Mouse (Mus musculus) cerebellum, adult 8-10 months (tissue): ENCODE measurements around the gene Prkn.
A peak's percentile ranks its signal among the peaks of the same experiment; 100 is the strongest.

Experiments used
- DNase-seq: peaks from one replicate; pipeline ENCODE4 v3.0.0; 2022

Gene Prkn

DNA sequence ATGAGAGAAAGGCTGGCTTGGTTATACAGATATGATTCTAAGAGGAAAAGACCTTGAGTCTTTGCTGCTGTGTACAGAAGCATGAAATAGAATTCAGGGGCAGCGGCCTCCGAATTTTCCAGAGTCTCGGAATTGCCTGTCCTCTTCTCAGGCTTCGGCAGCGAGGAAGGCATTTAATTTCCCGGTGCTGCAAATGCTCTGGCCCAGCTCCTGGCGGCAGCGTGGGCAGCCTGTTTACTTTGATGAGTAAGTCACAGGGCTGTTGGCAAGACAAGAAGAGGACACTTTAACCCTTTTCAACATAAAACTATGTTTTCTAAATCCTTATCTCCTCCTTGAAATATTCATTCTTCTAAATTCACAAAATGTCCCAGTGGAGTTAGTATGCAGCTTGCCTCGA lies 462.9 kb downstream of the Prkn start:
- no peak for DNase-seq

DNA sequence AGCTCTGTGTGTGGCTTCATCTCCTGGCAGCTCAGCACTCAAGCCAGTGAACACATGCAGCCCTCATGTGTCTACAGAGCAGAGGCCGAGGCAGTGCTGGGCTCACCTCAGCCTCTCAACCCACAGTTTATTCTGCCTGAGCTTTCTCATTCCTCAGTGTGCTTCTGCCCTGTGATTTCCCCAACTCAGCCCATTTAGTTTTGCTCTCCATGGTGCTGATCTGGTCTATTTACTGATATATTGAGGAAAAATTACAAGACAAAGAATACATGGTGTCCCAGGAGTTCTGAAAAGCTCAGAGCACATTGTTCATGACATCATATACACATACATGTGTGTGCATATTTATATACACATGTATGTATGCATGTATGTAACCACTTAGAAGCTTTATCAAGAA lies 469.7 kb downstream of the Prkn start:
- no peak for DNase-seq

DNA sequence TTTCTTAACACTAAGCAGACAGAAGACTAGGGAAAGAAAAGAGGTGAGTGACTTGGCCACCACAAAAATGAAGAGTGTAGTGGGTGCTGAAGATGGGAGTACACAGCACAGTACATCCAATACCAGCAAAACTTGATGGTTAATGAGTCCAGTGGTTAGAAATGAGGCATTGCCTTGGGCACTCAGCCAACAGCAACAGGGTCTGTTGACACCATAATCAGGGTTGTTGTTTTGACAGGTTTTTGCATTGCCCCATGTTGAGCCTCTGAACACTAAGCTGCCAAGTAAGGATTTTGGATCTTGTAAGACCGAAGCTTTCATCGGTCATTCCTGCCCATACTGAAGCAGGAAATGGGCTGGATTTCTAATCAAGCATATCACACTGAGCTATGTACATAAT lies 474.0 kb downstream of the Prkn start:
- DNase-seq = no peak

DNA sequence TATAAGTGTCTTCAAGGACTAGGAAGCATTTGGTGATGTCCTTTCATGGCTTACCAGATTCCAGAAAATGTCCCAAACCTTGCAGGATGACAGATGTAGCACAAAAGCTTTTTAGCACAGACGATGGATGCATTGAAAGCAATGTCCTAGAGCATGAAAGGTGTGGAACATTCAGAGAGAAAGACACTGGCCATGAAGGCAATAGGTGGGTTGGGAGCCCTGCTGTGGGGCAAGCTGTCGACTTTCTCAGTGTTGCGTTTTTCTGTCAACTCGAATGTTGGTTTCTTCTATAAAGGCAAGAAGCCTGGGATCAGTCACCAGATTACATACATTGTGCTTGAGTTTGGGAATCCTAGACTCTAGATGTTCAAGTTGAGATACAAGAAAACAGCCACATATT lies 475.5 kb downstream of the Prkn start:
- peak; percentile 62 for DNase-seq

DNA sequence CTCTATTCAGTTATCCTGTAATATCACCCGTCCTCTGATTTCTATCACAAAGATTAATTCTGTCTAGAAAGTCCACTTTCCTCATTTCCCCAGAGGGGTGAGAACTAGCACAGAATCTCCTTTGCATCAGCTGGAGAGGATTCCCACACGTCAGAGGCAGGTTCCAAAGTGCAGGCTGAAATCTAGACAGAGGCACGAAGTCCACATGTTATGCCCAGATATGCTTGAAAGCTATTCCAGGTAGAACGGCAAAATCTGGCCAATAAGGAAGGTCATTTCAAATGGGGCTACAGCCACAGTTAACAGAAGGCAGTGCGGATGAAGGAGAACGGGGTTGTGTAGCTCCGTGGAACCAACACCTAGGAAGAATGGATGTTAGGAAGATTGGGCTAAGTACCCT lies 478.8 kb downstream of the Prkn start:
- no peak for DNase-seq

DNA sequence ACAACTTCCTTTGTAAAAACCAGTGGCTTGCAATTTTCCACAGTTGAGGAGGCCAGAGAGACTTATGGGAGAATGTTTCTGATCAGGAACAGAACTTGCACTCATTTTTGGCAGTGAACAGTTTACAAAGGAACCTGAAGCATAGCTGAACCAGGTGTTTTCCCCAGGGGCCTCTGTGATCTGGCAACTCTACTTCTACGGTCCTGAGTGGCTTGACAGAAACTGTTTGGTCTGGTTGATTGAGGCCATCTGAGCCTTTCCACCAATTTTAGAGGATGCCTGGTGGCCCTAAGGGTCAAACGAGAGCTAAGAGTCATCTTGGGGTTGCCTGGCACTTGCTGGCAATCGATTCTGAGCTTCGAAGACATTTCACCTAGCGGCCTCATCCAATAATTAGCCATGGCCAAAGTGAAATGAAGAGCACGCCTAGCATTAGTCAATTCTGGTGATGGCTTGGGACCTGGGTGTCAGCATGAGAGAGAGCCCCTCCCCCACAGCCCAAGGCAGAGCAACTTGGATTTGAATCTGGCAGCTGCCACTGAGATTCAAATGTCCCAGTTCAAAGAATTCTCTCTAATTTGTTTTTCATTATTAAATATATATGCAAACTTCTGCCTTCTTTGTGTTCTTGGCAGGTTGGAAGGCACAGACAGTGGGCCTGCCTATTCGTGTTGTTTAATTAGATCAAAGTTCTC lies 479.6 kb downstream of the Prkn start:
- no peak for DNase-seq

DNA sequence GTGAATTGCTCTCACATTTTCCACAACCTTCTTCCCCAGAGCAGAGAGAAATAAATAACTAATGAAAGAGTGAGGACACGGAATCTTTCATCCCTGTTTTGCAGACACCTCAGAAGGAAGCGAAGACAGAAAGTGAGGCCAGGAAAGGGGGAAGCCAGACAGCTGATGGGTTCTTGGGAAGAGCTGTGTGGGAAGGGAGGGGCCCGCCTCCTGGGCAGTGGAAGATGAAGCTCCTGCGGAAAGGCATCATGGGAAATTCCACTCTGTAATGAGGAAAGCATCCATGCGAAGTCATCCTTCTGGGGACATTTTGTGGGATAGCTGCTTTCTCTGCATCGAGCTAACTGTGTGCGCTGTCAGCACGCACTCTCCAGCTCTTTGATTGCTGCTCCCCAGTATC lies 491.9 kb downstream of the Prkn start:
- DNase-seq = no peak

DNA sequence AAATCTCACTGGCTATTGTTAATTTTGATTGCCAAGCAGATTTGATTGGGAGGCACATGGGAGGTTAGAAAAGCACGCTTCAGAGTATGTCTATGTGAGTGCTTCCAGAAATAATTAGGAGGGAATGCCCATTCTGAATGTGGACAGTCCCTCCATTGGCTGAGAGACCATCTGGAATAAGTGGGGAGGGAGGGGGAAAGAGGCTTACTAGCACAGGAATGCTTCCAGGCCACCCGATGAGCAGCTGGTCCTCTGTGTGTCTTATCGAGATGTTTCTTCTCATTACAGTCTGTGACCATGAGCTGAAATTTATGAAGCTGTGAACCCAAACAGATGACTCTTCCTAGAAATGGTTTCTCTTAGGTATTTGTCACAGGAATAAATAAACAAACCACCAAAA lies 493.6 kb downstream of the Prkn start:
- peak; percentile 18 for DNase-seq

DNA sequence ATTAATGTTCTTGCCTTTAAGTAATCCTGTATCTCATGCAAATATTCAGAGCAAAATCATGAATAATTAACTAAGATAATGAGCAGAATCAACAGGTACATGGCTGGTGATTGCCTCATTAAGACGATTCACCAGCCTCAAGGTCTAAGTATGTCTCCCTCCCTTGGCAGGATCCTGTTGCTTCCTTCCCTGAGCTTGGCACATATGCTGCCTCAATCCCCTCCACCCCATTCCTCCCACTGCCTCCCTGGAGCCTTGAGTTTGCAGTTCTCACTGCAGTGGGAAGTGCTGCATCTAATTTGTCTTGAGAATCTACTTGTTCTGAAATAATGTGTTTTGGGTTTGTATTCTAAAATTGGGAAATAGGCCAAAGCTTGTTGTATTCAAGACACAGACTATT lies 496.0 kb downstream of the Prkn start:
- no peak for DNase-seq

DNA sequence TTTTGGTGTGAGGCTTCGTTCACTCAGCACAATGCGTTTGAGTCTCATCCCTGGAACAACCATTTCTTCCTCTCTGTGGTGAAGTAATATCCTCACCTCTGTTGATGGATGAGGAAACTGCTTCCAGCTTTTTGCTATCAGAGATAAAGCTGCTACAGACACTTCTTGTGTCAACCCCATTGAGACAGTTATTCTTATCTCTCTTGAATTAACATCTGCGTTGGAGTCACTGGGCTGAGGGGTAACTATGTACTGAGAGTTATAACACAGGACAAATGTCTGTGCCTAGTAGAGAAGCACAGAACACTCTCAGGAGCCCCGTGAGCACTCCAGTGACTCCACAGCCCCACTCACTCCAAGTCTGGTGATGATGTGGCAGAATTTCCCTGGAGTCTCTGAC lies 500.2 kb downstream of the Prkn start:
- DNase-seq = no peak

DNA sequence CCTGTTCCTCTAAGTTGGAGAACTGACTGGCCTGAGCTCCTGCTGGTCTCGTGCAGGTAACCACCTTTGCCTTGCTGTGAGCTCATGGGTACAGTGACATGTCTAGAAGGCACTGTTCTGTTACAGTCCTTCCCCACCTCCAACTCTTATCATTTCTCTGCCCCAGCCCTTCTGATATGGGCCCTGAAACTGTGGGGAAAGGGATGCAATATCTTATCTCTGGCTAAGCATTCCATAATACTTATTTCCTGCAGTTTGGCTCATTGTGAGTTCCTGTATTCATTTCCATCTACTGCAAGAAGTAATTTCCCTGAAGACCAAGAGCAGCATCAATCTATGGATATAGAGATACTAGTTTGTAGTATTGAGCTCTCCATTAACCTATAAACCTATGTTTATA lies 506.1 kb downstream of the Prkn start:
- DNase-seq = no peak

DNA sequence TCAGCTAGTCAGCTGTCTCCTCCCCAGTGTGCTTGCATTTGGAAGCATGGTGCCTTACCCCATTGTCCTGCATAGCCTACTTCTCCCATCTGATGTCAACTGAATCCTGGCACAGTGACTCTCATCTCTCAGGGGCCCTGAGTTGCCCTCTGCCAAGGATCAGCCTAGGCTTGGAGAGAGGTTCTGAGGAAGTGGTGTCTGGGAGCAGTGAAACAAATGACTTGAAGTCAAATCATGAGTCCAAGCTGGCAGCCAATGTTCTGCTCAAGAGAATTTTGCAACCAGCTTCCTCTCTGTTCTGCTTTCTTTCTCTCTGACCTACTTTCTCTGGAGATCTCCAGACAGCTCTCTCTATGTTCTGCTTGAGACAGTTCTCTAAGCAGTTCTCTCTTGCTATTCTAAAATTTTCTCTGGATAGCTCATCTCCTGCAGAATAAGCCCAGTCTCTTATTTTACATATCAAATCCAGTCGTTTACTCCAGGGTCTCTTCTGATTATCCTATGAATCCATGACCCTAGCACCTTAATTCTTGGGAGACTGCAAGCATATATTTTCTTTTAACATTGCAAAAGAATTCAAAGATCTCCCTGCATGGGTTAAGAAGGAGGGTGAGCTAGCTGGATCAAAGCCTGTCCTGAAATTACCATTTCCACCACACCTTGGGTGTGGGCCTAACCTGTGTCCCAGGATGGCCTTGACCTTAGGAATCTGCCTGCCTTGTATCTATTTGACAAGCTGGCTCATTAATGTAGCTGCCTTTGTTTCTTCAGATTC lies 512.8 kb downstream of the Prkn start:
- DNase-seq = peak; percentile 49

DNA sequence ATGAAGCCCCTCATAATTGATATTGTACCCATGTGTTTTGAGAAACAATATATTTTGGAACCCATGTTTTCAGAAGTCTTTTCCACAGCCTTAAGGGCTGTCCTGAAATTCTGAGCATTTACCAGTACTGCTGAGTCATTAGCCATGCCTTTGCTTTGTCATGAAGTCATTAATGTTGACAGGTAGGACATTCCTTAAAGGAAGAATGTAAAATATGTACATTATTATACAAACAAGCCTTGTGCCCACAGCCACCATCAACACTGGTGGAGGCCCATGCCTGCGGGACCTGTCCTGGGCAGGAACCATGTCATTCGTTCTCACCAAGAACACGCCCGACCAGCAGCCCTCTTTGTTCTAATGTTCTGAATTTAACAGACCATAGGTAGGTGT lies 513.4 kb downstream of the Prkn start:
- DNase-seq = no peak

DNA sequence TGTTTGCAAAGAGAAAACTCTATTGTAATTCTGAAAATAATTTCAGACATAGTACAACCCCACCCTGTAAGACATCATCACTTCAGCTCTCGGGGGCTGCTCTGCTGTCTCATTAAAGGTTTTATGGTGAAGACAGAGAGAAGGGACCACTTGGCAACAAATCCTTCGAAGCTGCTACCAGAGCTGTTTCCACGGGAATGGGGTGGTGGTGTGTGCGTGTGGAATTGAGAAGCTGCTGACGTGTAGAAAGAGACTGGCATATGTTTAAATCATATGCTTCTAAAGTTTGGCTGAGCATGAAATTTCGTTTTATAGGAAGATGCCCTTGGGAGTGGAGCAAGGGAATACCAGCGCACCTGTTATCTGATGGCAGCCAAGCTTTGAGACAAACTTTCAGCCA lies 514.2 kb downstream of the Prkn start:
- no peak for DNase-seq

DNA sequence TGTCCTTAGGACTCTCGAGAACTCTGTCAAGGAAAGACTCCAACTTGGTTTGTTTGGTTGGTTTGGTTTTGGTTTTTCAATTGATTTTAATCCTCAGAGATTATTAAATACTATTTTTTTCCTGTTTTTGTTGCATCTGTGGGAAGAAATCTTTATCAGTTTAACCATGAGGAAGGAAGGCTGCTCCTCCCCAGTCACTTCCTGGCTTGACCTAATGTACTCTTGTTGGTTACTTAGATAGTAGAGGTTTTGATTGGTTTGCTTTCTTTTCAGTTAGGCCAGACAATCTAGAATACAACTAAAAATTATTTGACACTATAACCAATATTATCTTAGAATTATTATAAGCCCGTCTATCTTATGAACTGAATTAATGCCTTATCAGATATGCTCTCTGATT lies 535.3 kb downstream of the Prkn start:
- no peak for DNase-seq

DNA sequence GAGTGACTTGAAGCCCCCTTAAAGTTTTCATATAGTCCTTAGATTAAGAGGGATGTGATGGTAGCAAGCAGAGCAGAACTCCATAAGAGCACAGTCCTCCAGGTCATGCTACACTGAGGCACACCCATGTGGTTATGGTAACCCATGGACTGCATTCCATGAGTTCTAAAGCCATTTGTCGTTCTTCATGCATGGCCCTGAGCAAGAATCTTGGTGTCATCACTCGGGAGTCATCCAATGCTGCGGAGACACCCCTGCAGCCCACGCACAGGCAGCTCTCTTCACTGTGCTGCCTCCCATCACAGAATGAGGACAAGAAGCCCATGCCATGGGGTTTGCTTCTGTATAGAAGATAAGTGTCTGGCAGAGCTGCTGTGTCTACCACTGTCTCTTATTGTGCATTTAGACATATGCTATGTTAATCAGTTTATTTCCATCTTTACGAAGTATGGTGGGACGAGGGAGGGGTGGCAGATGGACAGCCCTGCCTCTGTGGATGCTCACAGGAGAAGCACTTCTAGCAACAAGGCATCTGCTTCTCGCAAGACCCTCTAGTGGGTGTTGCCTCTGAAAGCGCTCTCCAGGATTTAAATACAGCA lies 543.3 kb downstream of the Prkn start:
- no peak for DNase-seq

DNA sequence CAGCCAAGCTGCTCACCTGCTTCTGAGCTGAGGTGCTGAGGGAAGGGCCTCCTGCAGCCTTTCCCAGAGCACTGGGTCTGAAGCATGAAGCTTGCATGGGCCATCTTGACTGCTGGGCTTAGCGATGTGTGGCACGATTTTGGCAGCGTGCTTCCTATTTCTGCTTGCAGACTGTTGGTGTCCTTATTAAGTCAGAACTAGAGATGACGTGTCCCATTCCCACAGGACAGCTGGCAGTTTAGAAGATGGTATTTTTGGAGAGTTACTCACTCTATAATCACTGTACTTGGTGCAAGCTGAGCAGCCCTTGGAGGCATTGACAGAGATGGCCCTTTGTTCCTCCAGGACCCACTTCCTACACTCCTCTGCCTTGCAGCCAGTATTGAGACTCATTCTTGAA lies 545.1 kb downstream of the Prkn start:
- DNase-seq = peak; percentile 16

DNA sequence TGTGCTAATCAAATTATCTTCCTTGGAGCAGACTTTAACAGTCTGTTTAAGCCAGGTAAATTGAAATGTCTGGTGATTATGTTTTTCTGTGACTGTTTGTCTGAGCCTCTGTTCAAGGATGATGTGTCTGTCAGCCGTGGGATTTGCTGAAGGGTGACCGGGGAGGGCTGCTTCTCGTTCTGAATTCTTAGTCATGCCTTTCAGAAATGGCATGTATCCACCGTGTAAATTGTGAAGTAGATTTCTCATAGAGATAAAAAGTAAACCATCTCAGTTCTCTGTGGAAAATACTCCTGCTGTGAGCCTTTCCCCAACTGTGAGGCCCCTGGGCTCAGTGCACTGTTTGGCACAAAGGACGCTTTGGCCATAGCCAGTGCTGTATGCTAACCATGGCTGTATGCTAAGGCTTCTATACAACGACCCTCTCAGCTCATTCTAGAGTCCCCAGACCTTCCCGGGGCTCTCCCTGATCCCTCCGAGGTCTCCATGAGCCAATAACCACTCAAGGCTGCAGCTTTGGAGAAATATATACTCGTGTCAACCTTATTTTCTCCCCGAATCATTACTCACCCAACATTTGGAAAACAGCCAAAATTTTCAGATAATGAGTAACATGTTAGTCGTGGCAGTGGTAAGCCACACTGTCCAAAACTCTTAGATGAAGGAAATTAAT lies 552.6 kb downstream of the Prkn start:
- no peak for DNase-seq

DNA sequence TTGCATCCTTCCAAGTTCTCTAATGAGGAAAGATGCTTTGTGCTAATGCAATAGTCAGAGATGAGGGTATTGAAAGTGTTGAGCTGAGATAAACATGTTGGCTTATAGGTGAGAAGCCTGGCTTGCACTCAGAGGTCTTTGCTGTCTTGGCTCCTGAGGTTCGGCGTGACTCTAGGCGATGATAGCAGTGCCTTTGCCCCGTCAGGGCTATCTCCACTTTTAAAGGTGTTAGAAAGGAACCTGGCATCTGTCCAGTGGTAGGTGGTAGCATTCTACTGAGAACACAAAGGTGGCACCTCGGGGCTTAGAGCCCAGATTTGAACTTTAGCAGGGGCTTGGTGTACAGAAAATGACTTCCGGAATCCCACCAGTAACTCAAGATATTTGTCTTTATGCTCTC lies 554.4 kb downstream of the Prkn start:
- no peak for DNase-seq

DNA sequence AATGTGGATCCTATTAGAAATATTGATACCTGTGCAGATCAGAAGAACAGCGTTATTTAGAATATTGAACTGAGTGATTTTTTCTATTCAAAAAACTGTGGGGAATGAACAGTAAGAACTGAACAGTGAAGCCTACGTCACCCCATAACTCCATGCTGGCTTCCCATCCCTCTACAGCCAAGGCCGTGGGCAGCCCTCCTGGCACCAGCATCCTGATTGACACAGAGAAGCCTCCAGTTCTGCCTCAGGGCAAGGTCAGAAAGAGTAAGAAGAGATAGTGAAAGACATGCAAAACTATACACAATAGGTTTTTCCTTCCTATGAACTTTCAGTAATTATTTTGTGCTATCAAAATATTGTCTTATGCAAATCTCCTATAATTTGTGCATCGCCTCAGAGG lies 557.5 kb downstream of the Prkn start:
- DNase-seq = no peak

DNA sequence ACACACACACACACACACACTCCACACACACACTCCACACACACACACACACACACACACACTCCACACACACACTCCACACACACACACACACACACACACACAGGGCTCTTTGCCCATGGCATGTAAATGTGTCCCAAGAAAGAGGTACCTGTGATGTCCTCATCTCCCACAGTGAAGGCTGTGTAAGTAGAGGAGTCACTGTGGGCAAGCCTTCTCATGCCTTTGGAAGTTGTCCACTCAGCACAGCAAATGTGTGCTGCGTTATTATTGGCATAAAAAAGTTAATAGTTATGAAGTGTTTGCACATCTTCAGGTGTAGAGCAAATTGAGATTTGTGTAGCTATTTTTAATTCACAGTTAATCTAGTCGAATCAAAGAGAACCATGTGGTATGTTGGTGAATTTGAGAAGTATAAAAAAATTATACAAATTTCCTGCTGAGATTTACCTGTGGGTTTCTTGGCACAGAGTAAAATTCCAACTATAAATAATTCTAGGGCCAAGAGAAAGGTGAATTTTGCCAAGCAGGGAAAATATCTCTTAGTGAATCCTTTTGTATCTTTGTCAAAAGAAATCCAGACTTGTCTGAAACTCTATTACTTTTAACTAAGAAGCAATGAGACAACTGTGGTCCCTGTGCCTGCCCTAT lies 562.2 kb downstream of the Prkn start:
- peak; percentile 14 for DNase-seq

DNA sequence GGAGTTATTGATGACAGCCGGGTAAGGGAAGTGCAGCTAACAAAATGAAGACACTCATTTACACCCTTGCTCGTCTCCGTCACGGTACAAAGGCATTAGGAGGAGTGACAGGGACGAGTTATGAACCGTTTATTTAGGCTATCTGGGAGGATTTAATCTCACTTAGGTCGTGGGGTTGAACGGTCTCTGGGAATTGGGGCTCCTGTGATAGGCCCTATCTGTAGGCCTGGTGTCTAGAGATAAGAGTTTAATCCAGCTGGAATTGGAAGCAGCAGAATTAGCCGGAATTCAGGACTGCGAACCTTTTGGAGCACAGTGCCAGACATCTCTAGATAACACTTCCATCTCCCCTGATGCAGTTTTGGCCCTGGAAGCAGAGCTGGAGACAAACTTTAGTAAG lies 571.2 kb downstream of the Prkn start:
- DNase-seq = no peak

DNA sequence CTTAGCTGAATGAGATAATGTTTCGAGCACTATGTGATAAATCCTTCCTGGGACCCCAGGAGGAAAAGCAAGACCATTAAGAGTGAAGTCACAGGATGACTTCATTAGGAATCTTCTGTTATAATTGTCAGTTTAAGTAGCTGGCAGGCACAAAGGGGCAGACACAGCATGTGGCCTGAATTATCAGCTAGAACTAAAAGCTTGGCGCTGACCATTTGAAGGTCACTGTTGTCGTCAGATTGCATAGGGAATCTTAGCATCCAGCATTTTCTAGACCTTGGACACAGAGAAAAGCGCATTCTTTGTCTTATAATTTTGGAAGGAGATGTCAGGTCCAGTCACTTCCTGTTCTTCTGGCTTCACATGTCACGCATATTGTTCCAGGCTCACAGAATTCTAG lies 573.5 kb downstream of the Prkn start:
- DNase-seq = no peak
